Mouse (Mus musculus) brain, embryonic 14.5 days (tissue): Measurements from ENCODE around the gene Hmmr.

ENCODE experiments used
- CTCF ChIP-seq: fragments of 200-500 bp; IDR thresholded peaks from 2 replicates; pipeline ENCODE4 v1.5.1; 2012; ENCODE audit warnings: inconsistent platforms, mild to moderate bottlenecking, moderate library complexity, borderline replicate concordance; ENCODE audit not compliant: insufficient read depth, insufficient read length; ENCODE audit errors: extremely low read depth
- POLR2A ChIP-seq: fragments of 200-500 bp; IDR thresholded peaks from 2 replicates; pipeline ENCODE4 v1.6.1; 2012; ENCODE audit warnings: mild to moderate bottlenecking, inconsistent platforms, borderline replicate concordance; ENCODE audit not compliant: poor library complexity, insufficient read depth, insufficient read length, severe bottlenecking; ENCODE audit errors: extremely low read depth

DNA sequence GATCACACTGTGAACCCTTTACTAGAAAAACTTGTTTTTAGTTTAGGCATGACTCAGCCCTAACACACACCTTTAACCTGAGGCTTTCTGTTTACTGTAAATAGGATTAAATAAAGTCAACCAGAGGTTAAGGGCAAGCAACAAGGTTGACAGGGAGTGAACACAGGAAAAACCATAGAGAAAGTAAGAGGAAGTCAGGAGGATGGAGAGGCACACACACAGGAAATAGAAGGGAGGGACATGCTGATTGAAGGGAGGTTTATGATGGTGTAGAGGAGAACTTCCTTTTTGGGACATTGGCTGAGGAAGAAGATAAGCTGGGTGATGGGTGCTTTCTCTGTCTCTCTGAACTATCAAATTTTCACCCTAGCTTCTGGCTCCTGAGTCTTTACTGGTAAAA lies 14.9 kb downstream of the Hmmr start:
- TF ChIP-seq POLR2A = no peak
- no peak for TF ChIP-seq CTCF
